ENCODE assay signal across 20 mouse cellular contexts in genomic region chr9:118752376-118752775, GRCm38 (mm10).
DNase-seq lines count a peak whose midpoint lies in the region; ATAC-seq lines count a peak whose summit lies in the region.
"Had no signal": no experiment of that assay in that cellular context is flagged by ENCODE, and none has a peak within 500 bp of the region (broad histone marks: within the 10 kb centered on the region; RNA-seq: fewer than 3 reads in every experiment).

No protein-coding gene starts in this region.

- peak; percentile 22 for DNase-seq in CD4-positive helper T cell, adult 2 months (ENCODE audit: low read depth, low spot score)
- DNase-seq in naive thymus-derived CD4-positive, alpha-beta T cell, adult 2 months (ENCODE audit: low read depth), result peak; percentile 50
- peak; percentile 59 to 62 for DNase-seq in thymus, postnatal 10 days (ENCODE audit: low spot score in 2 of 2)
- DNase-seq in thymus, postnatal 4 days, result peak; percentile 55
- no peak for DNase-seq in lung, postnatal 25 days (ENCODE audit: low spot score)
- no peak for DNase-seq in liver, embryonic 11.5 days (ENCODE audit: low spot score)
- no peak for DNase-seq in spleen, adult 12 weeks (ENCODE audit: low spot score)
- DNase-seq: adrenal gland, postnatal 10 days; B cell, adult 2 months; cerebellum, adult 11 months; cerebellum, adult 8-10 months; cerebellum, postnatal 14 days; gastrocnemius, postnatal 10 days; heart, adult 18-20 months; heart, postnatal 10 days; heart, postnatal 4 days had no signal

- H3K27me3 ChIP-seq in liver, embryonic 11.5 days (replicated peaks; ENCODE audit: control insufficient read depth, insufficient read depth, low read length), result no peaks in the 10 kb centered on the region
- H3K27me3 ChIP-seq: embryonic facial prominence, embryonic 12.5 days; hindbrain, embryonic 12.5 days had no signal

- no peak overlapping the region for H3K4me3 ChIP-seq in liver, embryonic 11.5 days (ENCODE audit: low read depth, low read length)
- H3K4me3 ChIP-seq: embryonic facial prominence, embryonic 12.5 days; heart, embryonic 10.5 days; hindbrain, embryonic 12.5 days had no signal

- 78% methylated on average over 2 of the region's 2 CpGs for WGBS in liver, embryonic 11.5 days

- no peak overlapping the region for H3K9ac ChIP-seq in liver, embryonic 11.5 days (ENCODE audit: low read depth, low read length)
- H3K9ac ChIP-seq: embryonic facial prominence, embryonic 12.5 days; hindbrain, embryonic 12.5 days had no signal

- no peak overlapping the region for H3K27ac ChIP-seq in liver, embryonic 11.5 days (ENCODE audit: low read depth, low read length)
- H3K27ac ChIP-seq: embryonic facial prominence, embryonic 12.5 days; heart, embryonic 10.5 days; hindbrain, embryonic 12.5 days had no signal

- H3K9me3 ChIP-seq in liver, embryonic 11.5 days (ENCODE audit: control insufficient read depth, low read length), result no peaks in the 10 kb centered on the region
- H3K9me3 ChIP-seq: embryonic facial prominence, embryonic 12.5 days; heart, embryonic 10.5 days; hindbrain, embryonic 12.5 days had no signal

- no peak overlapping the region for H3K4me2 ChIP-seq in liver, embryonic 11.5 days
- H3K4me2 ChIP-seq: embryonic facial prominence, embryonic 12.5 days; hindbrain, embryonic 12.5 days had no signal

- H3K36me3 ChIP-seq in liver, embryonic 11.5 days (ENCODE audit: control insufficient read depth, insufficient read depth, low read length), result no peaks in the 10 kb centered on the region
- H3K36me3 ChIP-seq: embryonic facial prominence, embryonic 12.5 days; heart, embryonic 10.5 days; hindbrain, embryonic 12.5 days had no signal

- H3K4me1 ChIP-seq in liver, embryonic 11.5 days (replicated peaks; ENCODE audit: control insufficient read depth, insufficient read depth, low read length), result no peaks in the 10 kb centered on the region
- H3K4me1 ChIP-seq: heart, embryonic 10.5 days had no signal

- ATAC-seq in liver, embryonic 11.5 days (replicated peaks; ENCODE audit: low FRiP score), result no peak
- ATAC-seq: forebrain, embryonic 16.5 days had no signal

Comparison
In these comparisons a context has a peak if more than half of its experiments do, and no peak if none do; other contexts are left out.
1. DNase-seq: peak in CD4-positive helper T cell, adult 2 months (single experiment), naive thymus-derived CD4-positive, alpha-beta T cell, adult 2 months (single experiment), thymus, postnatal 10 days (2 of 2) and thymus, postnatal 4 days (single experiment); none in lung, postnatal 25 days (single experiment), liver, embryonic 11.5 days (single experiment) and spleen, adult 12 weeks (single experiment).